Mouse (Mus musculus) thymus, postnatal 25 days (tissue): ENCODE measurements around the gene Gm20388.

Experiments
- DNase-seq: peaks from one replicate; pipeline ENCODE4 v3.0.0; 2022

Gm20388 gene

DNA sequence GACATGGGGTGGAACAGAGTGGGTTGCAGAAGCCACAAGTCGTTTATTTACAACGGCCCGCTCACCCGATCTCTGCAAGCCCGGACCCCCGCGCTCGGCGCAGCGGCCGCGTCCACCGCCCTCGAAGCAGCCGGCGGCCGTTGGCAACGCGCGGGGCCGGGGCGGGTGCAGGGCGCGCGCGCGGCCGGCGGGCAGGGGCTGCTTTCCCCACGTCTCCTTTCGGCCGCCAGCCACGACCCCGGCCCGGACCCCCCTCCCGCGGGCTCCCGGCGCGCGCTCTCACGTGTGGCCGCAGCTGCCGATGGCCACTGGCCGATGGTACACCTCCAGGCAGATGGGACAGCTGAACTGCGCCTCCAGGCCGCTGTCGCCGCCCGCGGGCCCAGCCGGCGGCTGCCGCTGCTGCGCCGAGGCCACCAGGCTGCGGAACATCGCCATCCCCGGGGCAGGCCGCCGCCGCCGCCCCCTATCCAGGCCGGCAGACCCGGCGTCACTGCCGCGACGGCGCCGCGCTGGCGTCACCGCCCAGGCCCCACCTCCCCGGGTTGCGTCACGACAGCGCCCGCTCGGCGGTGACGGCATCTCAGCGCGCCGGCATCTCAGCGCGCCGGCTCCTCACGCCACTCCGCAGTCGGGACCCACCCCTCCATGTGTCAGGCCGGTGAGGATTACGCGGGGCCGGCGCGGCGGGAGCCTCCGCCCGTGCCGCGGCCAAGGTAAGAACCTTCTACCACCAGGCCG, 2565.1 kb downstream of the Gm20388 start, which contains the start of the genes Rnf166 and Ctu2:
Gene Rnf166, minus strand, starts transcription at position 485 of the 741 bp plus-strand sequence.
Gene Ctu2, plus strand, starts transcription at position 564 of the 741 bp plus-strand sequence.
- DNase-seq, result peak; percentile 95

DNA sequence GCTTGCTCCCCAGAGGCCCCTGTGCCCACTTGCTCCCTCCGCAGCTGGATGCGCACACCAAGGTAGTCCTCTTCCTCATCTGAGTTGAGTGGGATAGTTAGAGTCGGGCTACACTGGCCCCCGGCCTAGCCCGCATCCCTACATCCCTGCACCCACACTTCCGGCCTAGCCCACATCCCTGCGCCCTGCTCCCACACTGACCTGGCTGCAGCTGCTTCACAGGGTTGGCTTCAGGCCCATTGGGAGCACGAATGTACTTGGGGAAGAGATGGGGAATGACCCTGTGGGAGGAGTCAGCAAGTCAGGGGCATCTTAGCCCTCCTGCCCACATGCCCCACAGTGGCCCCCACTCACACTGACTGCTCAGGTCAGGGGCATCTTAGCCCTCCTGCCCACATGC, 2571.8 kb downstream of the Gm20388 start:
- no peak for DNase-seq

DNA sequence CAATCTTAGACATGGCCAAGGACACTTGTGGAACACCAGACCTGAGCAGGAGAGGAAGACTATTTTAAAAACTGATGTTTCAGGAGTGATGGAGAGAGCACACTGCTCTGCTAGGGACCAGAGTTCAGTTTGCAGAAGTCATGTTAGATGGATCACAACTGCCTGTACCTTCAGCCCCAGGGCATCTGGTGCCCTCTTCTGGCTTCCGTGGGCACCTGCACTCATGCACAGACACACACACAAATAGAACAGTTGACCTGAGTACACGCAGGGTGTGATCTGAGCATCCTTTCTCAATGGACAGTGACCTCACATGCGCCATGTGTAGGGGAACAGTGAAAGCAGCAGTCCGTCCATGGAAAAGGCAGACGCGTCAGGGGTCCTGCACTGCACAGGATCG, 2573.2 kb downstream of the Gm20388 start:
- peak; percentile 32 for DNase-seq

DNA sequence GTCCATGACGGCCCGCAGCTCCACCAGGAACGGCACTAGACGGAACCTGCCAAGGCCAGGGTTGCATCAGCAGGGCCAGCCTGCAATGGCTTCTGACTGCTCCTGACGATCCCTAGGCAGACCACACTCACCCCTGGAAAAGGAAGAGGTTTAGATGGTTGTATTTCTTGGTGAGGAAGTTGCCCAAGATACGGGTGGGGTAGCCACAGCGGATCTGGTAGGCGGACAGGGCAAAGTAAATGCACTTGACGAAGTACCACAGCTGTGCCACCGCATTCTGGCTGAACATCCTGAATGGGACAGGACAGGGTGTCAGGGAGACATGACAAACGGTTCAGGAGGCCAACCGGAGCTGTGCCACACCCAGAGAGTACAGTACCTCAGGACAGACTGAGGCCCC, 2574.2 kb downstream of the Gm20388 start:
- DNase-seq, result no peak

DNA sequence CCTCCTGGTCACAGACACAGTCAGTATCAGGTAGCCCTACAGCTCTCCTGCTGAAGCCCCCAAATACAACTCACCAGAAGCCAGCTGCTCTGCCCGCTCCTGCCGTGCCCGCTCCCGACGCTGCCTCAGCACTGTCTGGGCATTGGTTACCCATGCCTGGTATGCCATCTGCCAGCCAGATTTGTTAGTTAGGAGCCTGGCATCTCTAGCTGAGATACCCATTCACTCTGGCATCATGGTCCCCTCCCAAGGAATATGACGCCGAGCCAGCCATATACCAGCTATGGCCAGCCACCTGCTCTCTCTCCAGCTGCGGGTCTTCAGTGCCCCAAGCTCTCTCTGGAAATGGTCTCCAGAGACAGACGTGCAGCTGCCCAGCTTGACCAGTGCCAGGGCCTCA, 2577.7 kb downstream of the Gm20388 start:
- no peak for DNase-seq

DNA sequence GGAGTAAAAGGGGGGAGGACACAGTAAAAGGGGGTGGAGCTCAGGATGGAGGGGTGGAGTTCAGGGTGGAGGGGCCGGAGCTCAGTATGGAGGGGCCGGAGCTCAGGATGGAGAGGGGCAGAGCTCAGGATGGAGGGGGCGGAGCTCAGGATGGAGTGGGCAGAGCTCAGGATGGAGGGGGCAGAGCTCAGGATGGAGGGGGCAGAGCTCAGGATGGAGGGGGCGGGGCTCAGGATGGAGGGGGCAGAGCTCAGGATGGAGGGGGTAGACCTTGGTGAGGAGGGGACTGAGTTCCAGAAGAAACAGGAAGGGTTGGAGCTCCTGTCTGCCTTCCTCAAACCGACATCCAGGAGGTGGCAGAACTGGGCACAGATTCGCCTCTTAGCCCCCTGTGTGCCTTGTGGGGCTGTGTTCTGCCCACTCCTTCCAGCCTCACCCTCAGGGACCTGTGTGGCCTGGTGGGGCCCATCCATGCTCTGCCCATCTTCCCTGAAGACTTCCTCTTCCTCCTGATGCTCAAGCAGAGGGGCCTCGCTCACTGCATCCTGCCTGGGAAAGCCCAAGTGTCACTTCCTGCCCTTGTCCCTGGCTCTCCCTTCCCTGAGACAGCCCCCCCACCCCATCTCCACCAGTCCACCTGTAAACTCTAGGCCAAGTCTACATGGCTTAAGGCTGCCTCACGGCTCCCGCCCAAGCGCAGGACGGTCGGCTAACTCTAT, 2586.5 kb downstream of the Gm20388 start:
- no peak for DNase-seq

DNA sequence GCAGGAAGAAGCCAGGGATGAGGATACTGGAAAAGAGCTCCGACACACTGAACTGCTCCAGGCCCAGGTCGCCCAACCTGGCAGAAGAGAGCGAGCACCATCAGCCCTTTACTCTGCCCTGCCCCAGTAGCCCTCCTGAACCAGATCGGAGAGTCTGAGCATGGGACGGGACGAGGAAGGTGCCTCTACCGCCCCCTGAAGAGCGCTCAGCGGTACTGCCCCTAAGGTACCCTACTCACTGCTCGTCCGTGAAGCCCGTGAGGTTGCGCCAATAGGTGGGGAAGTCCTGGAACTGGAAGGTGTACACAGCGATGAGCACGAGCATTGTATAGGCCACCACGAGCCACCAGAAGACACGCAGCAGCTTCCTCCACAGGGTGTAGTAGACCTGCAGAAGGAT, 2587.3 kb downstream of the Gm20388 start:
- DNase-seq, result peak; percentile 18

DNA sequence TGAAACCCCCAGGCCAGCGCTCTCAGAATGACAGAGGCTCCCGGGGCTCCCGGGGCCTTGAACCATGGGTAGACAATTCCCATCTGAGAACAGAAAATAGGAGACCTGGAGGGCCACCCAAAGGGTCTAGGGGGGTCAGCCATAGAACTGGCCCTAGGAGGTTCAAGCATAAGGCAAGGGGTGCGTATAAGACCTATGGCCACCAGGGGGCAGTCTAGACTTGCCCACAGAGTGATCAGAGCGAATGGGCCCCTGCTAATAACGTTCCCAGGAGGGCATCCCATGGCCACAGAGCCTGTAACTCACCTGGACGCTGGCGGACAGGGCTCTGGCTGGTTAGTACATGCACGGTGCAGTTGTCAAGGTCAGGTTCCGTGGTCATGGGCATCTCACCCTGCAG, 2590.2 kb downstream of the Gm20388 start:
- peak; percentile 76 for DNase-seq

DNA sequence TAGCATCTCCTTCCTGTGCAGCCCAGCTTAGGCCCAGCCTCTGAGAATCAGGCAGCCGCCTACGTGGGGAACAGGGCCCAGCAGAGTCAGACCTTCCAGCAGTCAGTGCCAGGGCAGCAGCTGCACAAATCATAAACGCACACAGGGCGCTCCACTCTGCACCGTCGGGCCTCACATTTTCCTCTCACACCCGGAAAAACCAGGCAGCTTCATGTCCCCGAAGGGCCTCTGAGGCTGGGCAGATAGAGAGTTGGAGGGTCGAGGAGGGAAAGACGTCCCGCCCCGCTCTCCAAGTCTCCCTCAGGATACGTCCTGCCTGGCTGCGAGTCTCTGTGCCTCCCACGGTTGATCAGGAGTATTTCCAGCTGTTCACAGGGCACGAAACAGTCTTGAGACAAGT, 2600.9 kb downstream of the Gm20388 start:
- DNase-seq, result no peak

DNA sequence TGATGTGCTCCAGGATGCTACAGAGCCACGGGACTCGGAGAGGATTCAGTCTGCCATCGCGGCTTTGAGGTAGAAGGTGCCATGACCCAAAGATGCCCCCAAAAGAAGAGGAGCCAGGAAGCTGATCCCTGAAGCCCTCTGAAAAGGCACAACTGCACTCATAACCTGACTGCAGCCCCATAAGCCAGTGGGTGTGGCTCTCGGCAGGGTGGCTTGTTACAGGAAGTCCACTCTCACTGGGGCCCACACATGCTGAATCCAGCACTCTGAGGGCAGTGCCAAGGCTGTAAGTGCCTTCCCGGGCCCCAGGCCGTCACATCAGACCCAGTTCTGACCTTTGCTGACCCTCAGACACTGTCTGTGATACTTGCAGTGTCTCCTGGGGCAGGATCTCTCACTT, 2601.8 kb downstream of the Gm20388 start:
- no peak for DNase-seq

DNA sequence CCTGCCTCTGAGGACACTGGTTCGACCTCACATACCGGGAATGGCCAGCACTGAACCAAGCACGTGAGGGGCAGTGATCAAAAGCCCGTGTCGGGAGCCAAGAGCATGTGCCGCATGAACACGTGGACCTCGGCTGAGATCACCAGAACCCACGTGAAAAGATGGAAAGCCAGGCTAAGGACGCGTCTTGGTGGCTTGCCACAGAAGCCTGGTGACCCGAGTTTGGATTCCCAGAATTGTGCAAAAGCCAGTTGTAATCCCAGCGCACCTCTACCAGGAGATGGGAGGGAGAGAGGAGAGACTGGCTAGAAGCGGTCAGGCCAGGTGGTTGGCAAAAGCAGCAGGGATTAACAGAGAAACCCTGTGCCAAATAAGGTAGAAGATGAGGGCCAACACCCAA, 2605.1 kb downstream of the Gm20388 start:
- DNase-seq, result no peak

DNA sequence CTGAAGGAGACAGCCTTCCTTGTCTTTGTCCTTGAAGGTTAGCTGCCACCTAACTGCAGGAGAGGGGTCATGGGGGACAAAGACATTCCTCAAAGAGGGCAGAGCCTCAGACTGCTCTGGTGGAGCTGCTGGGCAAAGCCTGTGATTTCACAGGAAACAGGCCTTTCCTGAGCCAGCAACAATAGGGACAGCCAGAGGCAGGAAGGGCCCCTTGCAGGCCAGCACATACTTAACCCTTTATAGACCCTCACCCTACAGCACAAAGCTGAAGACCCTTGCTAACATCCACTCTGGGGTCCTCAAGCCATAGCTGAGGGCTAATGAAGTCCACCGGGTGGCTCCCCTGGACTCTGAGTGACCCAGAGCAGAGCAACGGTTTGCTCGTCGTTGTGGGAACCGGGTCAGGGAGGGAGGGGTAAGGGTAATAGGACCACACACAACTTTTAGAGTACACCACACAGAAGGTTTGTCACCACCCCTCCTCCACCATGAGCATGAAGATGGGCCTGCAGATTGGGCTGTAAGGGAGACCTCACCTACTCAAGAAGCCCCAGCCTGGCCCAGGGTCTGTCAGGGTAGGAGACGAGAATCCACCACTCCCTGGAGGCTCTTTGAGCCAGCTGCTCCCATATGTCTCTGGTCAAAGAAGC, 2607.0 kb downstream of the Gm20388 start:
- DNase-seq, result no peak

DNA sequence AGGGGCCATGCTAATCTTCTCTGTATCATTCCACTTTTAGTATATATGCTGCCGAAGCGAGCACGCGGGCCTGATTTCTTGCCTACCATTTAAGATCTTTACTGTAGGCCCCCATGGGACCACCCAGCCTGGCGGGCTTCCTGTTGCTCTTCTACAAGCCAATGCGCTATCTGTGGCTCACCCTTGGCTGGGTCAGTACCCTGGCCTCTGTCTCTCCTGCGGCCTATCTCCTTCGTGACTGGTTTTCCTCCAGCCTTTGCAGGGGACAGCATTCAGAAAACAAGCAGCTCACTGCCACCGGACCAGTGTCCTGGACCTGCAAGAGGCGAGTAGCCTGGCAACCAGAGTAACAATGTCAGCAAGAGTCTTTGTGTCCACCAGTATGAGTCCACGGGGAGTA, 2610.0 kb downstream of the Gm20388 start:
- no peak for DNase-seq

DNA sequence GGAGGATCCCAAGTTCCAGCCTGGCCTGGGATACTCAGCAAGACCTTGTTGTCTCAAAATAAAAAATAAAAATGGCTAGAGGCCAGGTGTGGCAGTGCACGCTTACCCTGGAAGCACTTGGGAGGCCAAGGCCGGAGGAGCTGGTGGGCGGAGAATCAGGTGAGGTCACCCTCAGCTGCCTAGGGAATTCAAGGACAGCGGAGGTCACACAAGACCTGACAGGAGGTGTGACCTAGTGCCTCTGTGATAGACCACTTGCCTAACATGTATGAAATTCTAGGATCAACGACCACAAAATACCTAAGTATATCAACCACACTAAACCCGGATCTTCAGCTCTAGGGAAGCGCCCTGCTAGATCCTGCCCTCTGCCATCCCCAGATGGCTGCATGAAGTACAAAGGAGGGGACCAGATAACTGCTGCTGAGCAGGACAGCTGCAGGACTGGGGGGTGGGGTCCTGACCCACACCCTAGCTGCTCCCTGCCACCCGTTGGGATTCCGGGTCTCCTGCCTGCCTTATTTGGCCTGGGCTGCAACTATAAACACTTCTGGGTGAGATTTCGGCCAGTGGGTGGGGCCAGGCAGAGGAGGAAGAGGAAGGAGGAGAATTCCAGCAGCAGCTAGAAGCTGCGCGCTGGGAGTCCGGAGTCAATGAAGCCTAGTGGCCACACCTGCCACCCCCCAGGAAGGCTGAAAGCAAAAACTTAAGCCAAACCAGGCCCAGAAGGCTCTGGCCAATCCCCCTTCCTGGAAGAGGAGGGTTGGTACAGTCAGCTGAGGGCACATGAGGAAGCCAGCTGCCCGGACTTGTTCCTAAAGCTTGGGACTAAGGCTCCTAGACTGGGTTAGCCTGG, 2612.4 kb downstream of the Gm20388 start:
- DNase-seq, result no peak

DNA sequence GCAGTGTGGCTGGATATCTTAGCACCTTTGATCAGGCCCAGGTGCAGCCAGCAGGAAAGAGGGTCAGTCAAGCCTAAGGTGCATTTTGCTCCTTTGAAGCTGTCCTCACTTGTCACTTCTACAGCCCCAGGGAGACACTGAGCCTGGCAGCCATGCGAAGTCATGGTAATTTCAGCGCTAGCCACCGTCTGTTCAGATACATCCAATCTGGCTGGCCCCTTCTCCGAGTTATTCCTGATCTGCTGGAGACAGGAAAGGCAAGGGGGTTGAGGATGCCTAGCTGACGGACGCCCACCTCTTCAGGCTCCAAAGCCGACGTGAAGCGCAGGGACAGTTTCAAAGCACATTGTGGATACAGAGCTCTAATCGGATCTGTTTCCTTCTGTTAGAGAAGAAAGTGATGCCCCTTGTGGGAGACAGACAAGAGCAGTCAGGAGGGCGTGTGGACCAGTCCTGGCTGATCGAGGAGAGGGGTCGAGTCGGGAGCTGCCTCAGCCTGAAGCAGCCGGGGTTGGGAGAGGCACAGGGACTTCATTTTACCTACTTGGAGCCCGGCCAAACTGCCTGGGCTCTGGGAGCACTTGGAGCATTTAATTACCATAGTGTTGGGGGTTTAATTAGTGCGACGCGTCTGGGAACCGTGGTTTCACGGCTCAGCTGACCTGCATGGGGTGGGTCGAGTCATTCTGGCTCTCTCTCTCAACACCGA, 2613.2 kb downstream of the Gm20388 start:
- no peak for DNase-seq

DNA sequence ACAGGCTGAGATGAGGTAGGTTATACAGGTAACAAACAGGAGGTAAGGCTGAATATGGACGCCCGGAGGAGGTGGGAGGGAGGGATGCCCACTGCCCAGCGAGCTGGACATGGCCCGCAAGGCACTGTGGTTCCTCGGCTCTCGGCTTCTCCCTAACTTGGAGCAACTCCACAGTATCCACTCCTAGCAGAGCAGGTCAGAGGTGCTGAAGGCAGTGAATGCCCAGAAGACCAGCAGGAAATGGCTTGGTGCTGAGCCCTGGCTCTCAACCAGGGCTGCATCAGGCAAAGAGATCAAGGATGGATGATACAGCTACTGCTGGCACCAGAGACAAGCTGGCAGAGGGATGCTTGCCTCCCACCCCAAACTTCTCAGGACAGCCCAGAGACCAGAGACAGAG, 2613.9 kb downstream of the Gm20388 start:
- no peak for DNase-seq

DNA sequence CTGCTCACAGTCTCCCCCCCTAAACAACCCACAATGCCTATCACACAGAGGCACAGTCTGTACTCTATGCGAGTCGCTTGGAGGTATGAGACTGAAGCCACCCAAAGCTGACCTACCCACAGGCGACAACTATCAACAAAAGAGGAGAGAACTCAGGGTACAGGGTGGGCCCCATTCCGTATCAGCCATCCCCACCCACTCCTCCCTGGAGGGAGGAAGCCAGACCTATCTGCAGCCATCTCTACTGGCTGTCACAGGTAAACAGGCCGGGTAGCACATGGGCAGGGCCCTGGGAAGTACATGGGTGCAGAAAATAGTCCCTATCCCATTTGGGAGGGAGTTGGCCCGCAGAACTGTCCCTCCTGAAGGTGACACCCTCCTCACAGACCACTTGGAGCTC, 2614.4 kb downstream of the Gm20388 start:
- no peak for DNase-seq

DNA sequence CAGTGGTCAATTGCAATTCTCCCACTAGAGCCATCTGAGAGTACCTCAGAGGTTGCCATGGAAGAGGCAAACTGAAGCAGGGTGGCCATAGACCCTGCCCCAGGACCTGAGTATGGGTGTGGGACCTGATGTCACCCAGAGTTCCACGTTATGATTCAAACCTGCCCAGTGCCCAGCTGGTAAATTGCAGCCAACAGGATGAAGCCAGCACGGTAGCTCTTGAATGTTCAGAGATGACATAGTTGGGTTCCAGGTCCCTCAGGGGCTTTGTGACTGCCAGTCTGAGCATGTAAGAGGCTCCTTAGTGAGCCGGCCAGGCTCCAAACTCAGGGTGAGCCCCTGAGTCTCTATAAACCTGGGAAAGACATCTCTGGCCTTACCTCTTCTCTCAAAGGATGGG, 2615.4 kb downstream of the Gm20388 start:
- no peak for DNase-seq

DNA sequence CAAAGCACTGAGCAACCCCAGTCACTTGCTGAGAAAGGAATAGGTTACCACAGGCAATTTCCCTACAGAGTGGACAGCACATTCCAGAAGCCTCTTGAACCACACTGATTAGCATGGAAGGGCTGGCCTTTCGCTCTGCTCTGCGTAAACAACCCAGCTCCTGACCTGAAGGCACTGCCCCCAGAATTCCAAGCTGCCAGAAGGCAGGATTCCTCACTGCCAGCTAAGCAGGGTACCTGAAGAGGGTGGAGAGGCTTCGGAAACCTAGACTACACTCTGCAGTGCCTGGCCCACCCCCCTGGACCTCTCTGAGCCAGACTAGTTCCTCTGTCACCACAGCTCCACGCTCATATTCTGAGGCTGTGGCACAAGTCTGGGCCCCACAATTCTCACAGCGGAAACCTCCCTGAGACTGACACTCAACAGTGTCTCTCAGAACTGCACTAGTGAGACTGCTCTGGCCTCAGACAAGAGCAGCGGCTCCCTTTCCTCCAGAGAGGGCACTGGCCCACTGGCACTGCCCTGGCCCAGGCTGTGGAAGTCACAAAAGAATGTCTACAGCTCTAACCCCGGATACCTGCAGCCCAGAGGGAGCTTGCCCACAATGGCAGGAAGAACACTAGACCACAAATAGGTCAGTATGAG, 2616.0 kb downstream of the Gm20388 start:
- DNase-seq, result peak; percentile 26

DNA sequence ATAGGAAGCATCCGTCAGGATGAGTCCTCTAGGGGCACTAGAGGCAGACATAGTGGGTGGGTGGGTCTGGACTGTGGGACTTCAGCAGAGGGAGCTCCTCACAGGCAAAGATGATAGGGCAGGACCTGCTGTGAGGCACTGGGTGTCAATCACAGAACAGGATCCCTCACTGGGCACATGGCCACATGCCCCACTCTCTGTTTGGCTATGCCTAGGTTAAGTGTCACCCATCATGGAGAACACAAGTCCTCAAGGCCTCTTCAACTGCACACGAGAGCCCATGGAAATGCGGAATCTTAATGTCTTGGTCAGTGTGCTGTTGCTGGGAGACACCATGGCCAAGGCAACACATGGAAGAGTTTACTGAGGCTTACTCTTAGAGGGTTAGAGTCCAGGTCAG, 2617.3 kb downstream of the Gm20388 start:
- no peak for DNase-seq

DNA sequence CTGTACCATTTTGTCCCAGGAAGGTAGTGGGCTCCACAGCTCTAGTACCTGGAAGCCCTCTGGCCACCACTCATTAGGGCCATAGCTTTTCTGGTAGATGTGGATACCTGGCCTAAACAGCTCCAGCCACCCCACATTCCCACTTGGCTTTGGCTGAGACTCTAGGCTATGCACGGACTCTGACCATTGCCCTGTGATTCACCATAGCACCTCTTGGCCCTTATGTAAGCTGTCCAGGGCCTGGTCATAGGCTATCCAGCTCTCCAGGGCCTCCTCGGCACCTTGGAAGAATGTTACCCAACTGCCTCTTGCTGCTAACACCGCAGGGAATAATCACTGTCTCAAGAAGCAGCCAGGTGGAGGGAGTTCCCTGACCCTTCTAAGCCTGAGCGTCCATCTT, 2618.5 kb downstream of the Gm20388 start:
- no peak for DNase-seq

DNA sequence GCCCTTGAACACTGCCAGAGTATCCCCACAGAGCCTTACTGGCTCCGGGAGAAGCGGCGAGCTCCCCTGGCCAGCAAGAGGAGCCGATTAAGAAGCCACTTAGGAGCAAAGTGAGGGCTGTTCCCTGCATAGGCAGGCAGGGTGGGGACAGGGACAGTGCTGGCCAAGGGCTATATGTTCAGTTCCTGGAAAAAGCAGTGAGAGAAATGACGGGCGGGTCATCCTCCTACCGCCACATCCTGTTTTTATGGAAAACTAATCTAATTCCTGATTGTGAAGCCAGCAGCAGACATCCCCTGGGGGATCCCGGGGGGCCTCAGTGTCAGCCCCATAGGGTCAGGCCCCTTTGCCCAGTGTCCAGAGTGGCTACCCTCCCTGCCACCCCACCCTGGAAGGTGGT, 2620.7 kb downstream of the Gm20388 start:
- no peak for DNase-seq
